Mouse (Mus musculus): Measurements from ENCODE around the gene Gnl2. TPM values are rescaled to one million over a fixed set of nuclear protein-coding genes. Genes with fewer than 3 reads are reported as not detected.

The Gnl2 gene
- polyA plus RNA-seq, 1 experiment = 10.3 TPM

DNA sequence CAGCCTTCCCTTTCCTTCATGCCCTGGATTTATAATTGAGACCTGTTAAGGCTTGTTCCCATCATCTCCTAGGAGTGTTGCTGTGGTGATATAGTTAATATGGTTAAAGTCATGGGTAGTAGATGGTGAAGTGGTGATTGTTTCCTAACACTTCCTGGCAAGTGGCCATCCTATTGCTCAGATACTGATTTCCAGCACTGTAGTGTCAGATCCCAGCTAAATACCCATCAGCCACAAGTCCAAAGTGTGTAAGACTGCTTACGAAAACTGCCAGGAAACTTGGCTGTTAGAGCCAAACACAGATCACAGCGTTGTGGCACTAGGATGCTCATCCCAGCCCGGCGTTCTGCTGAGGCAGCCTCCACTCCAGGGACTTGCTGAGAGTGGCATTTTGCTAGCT, 18.0 kb downstream of the Gnl2 start:
- Histone ChIP-seq H3K27ac (ENCODE audit: insufficient read depth, low read length) (no peak overlapping the region), H3K4me3 (ENCODE audit: extremely low read depth, insufficient read depth, insufficient read length) (no peak overlapping the region), H3K36me3 (ENCODE audit: control insufficient read depth, insufficient read depth, low read length) (peaks cover 10% of the 10 kb centered on the region), H3K4me1 (ENCODE audit: control insufficient read depth, insufficient read depth, insufficient read length) (no peaks in the 10 kb centered on the region), H3K27me3 (ENCODE audit: control insufficient read depth, insufficient read depth, low read length) (no peaks in the 10 kb centered on the region)
- DNase-seq (ENCODE audit: low read depth in 1 of 2, low spot score in 2 of 2) = no peak
- TF ChIP-seq POLR2A (IDR thresholded peaks at IDR 0.05; ENCODE audit: low read depth, low read length) = no peak
- no peak for TF ChIP-seq CTCF (IDR thresholded peaks at IDR 0.05; ENCODE audit: extremely low read depth, insufficient read depth, insufficient read length, insufficient replicate concordance)
- WGBS = 93% methylated on average over 4 of the region's 4 CpGs

DNA sequence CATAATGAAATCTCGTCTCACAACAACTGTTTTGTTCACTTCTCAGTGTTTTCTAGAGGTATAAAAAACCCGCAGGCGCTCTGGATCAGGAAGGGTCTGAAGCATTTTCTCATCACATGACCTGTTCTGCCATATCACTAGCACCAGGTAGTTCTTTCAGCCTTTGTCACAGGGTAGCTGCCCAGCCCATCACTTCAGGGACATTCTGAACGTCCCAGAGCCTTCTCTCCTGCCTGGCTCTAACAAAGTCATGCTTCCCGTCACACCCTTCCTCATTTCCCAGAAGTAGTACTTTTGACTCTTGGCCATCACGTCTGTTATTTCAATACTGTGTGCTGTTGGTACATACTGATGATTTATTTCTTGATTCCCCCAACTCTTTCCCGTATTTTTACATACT, 28.1 kb downstream of the Gnl2 start:
- H3K36me3 ChIP-seq (ENCODE audit: control insufficient read depth, insufficient read depth, low read length) = peaks cover 58% of the 10 kb centered on the region
- DNase-seq (ENCODE audit: low read depth in 1 of 2, low spot score in 2 of 2) = no peak
- 90% methylated on average over 7 of the region's 7 CpGs for WGBS
- no peaks in the 10 kb centered on the region for H3K27me3 ChIP-seq (ENCODE audit: control insufficient read depth, insufficient read depth, low read length)
- no peaks in the 10 kb centered on the region for H3K4me1 ChIP-seq (ENCODE audit: control insufficient read depth, insufficient read depth, insufficient read length)
- H3K27ac ChIP-seq (ENCODE audit: insufficient read depth, low read length) = no peak overlapping the region
- no peak for TF ChIP-seq CTCF (IDR thresholded peaks at IDR 0.05; ENCODE audit: extremely low read depth, insufficient read depth, insufficient read length, insufficient replicate concordance)
- no peak for TF ChIP-seq POLR2A (IDR thresholded peaks at IDR 0.05; ENCODE audit: low read depth, low read length)
- H3K4me3 ChIP-seq (ENCODE audit: extremely low read depth, insufficient read depth, insufficient read length) = no peak overlapping the region

DNA sequence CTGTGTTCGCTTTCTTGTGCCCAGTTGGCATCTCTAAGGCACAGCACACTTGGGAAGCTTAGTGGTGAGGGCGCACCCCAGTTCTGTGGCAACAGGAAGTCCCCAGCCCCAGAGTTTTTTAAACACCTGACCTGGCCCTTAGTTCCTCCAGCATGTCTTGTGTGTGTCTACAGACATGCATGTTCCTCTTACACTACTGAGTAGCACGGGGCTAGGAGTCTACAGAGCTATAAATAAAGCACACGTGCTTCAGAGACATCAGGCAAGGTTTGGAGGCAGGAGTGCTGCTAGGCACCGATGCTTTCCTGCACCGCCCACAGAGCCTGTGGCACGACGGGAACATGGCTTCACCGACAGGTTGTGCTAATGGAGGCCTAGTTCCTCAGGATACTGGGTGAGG, 39.0 kb downstream of the Gnl2 start:
- peak overlapping the region; percentile 73 for H3K27ac ChIP-seq (ENCODE audit: insufficient read depth, low read length)
- H3K36me3 ChIP-seq (ENCODE audit: control insufficient read depth, insufficient read depth, low read length) = peaks cover 19% of the 10 kb centered on the region
- TF ChIP-seq CTCF (IDR thresholded peaks at IDR 0.05; ENCODE audit: extremely low read depth, insufficient read depth, insufficient read length, insufficient replicate concordance) (no peak), POLR2A (IDR thresholded peaks at IDR 0.05; ENCODE audit: low read depth, low read length) (no peak)
- DNase-seq (ENCODE audit: low read depth in 1 of 2, low spot score in 2 of 2) = no peak
- H3K4me1 ChIP-seq (ENCODE audit: control insufficient read depth, insufficient read depth, insufficient read length) = no peaks in the 10 kb centered on the region; the same call in 1 of the 2 replicates
- H3K27me3 ChIP-seq (ENCODE audit: control insufficient read depth, insufficient read depth, low read length) = no peaks in the 10 kb centered on the region
- H3K4me3 ChIP-seq (ENCODE audit: extremely low read depth, insufficient read depth, insufficient read length) = no peak overlapping the region
- WGBS = 39% methylated on average over 9 of the region's 9 CpGs

DNA sequence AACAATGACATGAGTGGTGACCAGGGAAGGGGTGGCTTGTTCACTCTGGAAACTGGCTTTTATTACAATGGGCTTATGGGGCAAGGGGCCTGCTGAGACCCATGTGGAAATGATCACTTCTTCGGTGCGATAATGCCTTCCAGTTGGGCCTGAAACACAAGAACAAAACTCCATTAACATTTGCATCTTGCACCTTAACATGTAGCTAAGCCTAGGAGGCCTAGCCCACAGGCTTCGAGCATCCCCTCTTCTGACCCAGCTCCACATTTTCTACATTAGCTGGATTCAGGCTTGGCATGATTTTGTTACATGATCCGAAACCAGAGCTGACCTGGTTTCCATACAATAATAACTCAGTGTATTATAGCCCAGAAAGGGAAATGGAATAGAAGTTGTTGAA, 40.1 kb downstream of the Gnl2 start:
- 93% methylated on average over 4 of the region's 4 CpGs for WGBS
- no peak for DNase-seq (ENCODE audit: low read depth in 1 of 2, low spot score in 2 of 2)
- no peak for TF ChIP-seq POLR2A (IDR thresholded peaks at IDR 0.05; ENCODE audit: low read depth, low read length)
- TF ChIP-seq CTCF (IDR thresholded peaks at IDR 0.05; ENCODE audit: extremely low read depth, insufficient read depth, insufficient read length, insufficient replicate concordance) = no peak
- no peaks in the 10 kb centered on the region; the same call in 1 of the 2 replicates for H3K4me1 ChIP-seq (ENCODE audit: control insufficient read depth, insufficient read depth, insufficient read length)
- no peak overlapping the region for H3K27ac ChIP-seq (ENCODE audit: insufficient read depth, low read length)
- H3K4me3 ChIP-seq (ENCODE audit: extremely low read depth, insufficient read depth, insufficient read length) = no peak overlapping the region
- H3K36me3 ChIP-seq (ENCODE audit: control insufficient read depth, insufficient read depth, low read length) = peaks cover 19% of the 10 kb centered on the region
- no peaks in the 10 kb centered on the region for H3K27me3 ChIP-seq (ENCODE audit: control insufficient read depth, insufficient read depth, low read length)

DNA sequence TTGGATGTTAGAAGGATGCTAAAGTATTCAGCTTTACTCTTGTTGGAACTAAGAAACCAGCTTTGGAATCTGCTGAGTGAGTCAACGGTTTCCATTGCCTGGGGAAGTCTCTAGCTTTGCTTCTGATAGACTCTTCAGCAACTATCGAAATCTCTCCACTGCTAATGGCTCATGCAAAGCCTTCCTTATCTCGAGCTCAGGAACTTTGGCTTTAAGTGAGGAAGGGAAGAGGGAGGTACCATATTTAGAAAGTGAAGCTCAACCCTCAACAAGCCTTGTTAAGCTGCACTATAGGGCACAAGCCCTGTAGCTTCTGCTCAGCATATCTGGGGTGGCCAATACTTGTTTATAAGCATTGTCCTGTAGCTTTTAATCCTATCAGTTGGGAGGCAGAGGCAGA, 40.9 kb downstream of the Gnl2 start:
- WGBS = 53% methylated on average over 3 of the region's 3 CpGs
- TF ChIP-seq CTCF (IDR thresholded peaks at IDR 0.05; ENCODE audit: extremely low read depth, insufficient read depth, insufficient read length, insufficient replicate concordance) (no peak), POLR2A (IDR thresholded peaks at IDR 0.05; ENCODE audit: low read depth, low read length) (no peak)
- Histone ChIP-seq H3K36me3 (ENCODE audit: control insufficient read depth, insufficient read depth, low read length) (peaks cover 16% of the 10 kb centered on the region), H3K4me3 (ENCODE audit: extremely low read depth, insufficient read depth, insufficient read length) (no peak overlapping the region), H3K27ac (ENCODE audit: insufficient read depth, low read length) (no peak overlapping the region), H3K27me3 (ENCODE audit: control insufficient read depth, insufficient read depth, low read length) (no peaks in the 10 kb centered on the region), H3K4me1 (ENCODE audit: control insufficient read depth, insufficient read depth, insufficient read length) (no peaks in the 10 kb centered on the region; the same call in 1 of the 2 replicates)
- DNase-seq (ENCODE audit: low read depth in 1 of 2, low spot score in 2 of 2) = no peak

DNA sequence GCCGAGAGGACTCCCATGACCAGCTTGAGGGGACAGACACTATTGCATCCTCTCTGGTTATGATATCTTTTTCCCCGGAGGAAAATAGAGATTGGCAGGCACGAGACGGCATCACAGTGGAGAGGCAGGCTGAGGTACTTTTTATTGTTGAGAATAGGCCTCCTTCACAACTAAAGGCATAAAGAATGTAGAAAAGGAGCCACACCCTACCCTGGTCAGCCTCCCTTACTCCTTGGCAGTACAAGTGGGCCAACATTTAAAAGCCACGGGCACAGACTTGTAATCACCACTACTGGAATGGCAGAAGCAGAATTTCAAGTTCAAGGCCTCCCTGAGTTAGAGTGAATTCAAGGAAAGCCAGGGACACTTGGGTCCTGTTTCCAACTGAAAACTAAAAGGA, 41.6 kb downstream of the Gnl2 start:
- no peak for DNase-seq (ENCODE audit: low read depth in 1 of 2, low spot score in 2 of 2)
- no peak for TF ChIP-seq CTCF (IDR thresholded peaks at IDR 0.05; ENCODE audit: extremely low read depth, insufficient read depth, insufficient read length, insufficient replicate concordance)
- TF ChIP-seq POLR2A (IDR thresholded peaks at IDR 0.05; ENCODE audit: low read depth, low read length) = no peak
- H3K4me3 ChIP-seq (ENCODE audit: extremely low read depth, insufficient read depth, insufficient read length) = no peak overlapping the region
- H3K4me1 ChIP-seq (ENCODE audit: control insufficient read depth, insufficient read depth, insufficient read length) = no peaks in the 10 kb centered on the region; the same call in 1 of the 2 replicates
- H3K27ac ChIP-seq (ENCODE audit: insufficient read depth, low read length) = no peak overlapping the region
- no peaks in the 10 kb centered on the region for H3K27me3 ChIP-seq (ENCODE audit: control insufficient read depth, insufficient read depth, low read length)
- 88% methylated on average over 5 of the region's 5 CpGs for WGBS
- H3K36me3 ChIP-seq (ENCODE audit: control insufficient read depth, insufficient read depth, low read length) = peaks cover 12% of the 10 kb centered on the region

DNA sequence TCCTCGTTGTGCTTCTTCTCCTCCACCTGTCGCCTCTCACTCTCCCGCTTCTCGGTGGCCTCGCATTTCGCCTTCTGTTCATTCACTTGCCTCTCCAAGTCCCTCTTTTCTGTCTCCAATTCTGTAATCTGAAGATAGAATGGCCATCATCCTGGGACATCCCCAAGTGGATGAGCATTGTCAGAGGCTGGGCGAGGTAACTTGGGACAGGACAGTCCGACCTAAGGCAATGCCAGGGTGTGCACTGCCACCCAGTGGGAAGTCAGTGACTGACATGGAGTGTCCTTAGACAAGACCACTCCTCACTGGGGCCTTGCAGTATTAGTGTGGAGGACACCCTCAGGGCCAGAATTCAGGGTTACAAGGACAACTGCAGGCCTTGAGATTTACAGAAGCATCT, 42.6 kb downstream of the Gnl2 start:
- peak in 1 of 2 experiments; percentile 44 for DNase-seq (ENCODE audit: low read depth in 1 of 2, low spot score in 2 of 2)
- 6% methylated on average over 8 of the region's 8 CpGs for WGBS
- Histone ChIP-seq H3K27ac (ENCODE audit: insufficient read depth, low read length) (no peak overlapping the region), H3K27me3 (ENCODE audit: control insufficient read depth, insufficient read depth, low read length) (no peaks in the 10 kb centered on the region), H3K4me3 (ENCODE audit: extremely low read depth, insufficient read depth, insufficient read length) (peak overlapping the region; percentile 26; the same call in 1 of the 2 replicates), H3K36me3 (ENCODE audit: control insufficient read depth, insufficient read depth, low read length) (peaks cover 6% of the 10 kb centered on the region), H3K4me1 (ENCODE audit: control insufficient read depth, insufficient read depth, insufficient read length) (no peaks in the 10 kb centered on the region; the same call in 1 of the 2 replicates)
- peak; percentile 71; the same call in 1 of the 2 replicates for TF ChIP-seq CTCF (IDR thresholded peaks at IDR 0.05; ENCODE audit: extremely low read depth, insufficient read depth, insufficient read length, insufficient replicate concordance)
- TF ChIP-seq POLR2A (IDR thresholded peaks at IDR 0.05; ENCODE audit: low read depth, low read length) = no peak
